Mouse (Mus musculus): ENCODE measurements around the gene Dppa4. TPM values are rescaled to one million over a fixed set of nuclear protein-coding genes. Genes with fewer than 3 reads are reported as not detected.
"Not testable (repeated sequence)": the region's sequence is repeated elsewhere in the genome, so short reads cannot be mapped to it uniquely, and the experiment has no call there.

The Dppa4 gene
- polyA plus RNA-seq (2012; rRNA removed), result not detected in 2 replicates

DNA sequence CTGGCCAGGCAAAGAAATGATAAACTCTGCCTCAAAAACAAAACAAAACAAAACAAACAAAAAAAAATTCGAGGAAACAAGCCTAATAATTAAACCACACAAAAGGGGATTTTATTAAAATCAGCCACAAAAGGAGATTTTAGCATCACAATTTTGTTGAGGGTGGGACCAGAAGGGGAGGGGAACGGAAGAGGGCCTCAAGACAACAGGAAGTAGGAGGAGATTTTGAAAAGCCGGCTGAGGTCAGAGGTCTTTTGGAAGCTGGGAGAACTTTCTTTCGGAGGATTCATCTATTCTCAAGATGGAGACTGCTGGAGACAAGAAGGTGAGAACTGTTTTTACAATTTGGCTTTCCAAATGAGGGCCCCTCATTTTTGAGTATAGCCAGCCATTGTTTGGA, at the start of gene Dppa4:
Dppa4 (plus strand) TSS at position 217 of the 400 bp plus-strand sequence.
- WGBS, result 77% methylated on average over 4 of the region's 4 CpGs
- DNase-seq (ENCODE audit: low read depth, low spot score), result no peak

- no peak for DNase-seq (ENCODE audit: low read depth, low spot score)
- 83% methylated on average over 1 of the region's 1 CpGs for WGBS
These were observed 48.5 kb upstream of the Dppa4 start for GRCm38 (mm10) chr16:48234999-48235398.

GRCm38 (mm10) chr16:48237676-48238075, 45.9 kb upstream of the Dppa4 start:
- WGBS, result 87% methylated on average over 7 of the region's 7 CpGs

DNA sequence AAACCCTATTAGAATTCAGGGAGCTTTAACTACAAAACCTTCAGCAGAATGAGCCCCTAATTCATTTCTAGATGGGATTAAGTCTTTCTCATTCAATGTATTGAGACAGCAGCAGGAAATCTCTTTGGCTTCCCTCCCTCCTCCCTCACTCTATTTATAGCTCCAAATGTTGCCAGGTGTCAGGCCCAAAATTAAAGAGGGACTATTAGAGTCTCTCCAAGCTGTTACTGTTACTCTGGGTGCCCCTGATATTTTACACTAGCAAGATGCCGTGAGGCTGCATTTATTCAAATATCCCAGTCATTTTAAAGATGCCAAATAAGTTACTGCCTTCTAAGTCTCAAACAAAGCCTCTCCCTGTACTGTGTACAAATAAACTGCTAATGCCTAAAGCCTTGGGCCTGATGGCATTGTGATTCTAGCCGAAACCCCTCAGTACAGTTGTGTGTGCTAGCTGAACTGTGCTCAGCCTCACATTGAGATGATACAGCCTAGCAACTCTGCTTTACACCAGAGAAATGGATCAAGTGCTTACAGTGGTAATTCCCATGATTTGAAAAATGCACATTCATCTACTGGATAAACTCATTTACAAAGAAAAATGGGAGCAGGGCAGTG, 36.4 kb upstream of the Dppa4 start:
- 87% methylated on average over 2 of the region's 2 CpGs for WGBS
- DNase-seq (ENCODE audit: low read depth, low spot score), result no peak

More at GRCm38 (mm10) chr16:48237676-48238075, 45.9 kb upstream of the Dppa4 start:
- no peak for DNase-seq (ENCODE audit: low read depth, low spot score)

DNA sequence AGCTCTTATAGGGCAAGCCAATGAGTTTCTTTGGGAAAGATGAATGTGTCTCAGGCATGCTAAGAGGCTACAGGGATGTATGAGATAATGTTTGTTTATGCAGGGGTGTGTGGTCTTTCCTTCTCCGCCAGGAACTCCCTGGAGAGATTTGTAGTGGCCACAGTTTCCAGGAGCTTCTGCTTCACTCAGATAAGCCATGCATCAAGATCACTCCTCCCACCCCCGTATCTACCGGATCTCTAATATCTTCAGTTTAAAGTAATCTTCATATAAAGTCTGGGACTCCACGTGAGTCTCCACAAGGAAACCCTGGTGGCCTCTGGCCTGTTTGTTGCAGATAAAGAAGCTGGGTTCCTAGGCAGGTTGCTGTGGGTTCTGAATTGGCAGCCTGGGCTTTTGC, 30.7 kb upstream of the Dppa4 start:
- no peak for DNase-seq (ENCODE audit: low read depth, low spot score)
- 58% methylated on average over 4 of the region's 4 CpGs for WGBS

DNA sequence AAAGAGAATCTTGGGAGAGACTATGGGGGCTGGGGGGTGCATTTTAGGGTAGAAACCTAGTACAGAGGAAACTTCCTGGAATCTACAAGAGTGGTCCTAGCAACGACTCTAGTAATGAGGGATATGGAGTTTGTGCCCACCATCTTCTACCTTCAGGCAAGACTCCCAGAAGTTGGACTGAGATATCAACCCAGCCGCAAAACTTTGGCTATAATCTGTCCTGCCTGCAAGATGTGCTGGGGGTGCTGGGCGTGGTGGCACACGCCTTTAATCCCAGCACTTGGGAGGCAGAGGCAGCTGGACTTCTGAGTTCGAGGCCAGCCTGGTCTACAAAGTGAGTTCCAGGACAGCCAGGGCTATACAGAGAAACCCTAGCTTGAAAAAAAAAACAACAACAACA, 28.9 kb upstream of the Dppa4 start:
- DNase-seq (ENCODE audit: low read depth, low spot score), result no peak

DNA sequence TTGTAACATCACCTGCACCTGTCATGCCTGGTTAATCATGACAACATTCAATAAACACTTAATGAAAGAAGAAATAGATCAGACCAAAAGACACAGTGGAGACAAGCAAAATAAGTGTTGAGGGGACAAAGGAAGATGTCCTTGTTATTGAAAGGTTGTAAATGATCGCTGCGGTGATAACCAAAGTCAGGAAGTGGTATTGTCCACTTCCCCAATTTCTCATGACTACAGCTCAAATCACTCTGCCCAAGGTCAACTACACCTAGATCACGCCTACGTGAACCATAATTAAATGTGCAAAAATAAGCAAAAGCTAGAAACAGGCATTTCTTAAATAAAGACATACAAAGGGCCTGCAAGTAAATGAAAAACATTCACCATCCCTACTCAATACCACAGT, 24.0 kb upstream of the Dppa4 start:
- 80% methylated on average over 4 of the region's 4 CpGs for WGBS
- DNase-seq (ENCODE audit: low read depth, low spot score), result no peak

More for the DNA sequence above, 28.9 kb upstream of the Dppa4 start:
- 90% methylated on average over 5 of the region's 5 CpGs for WGBS

GRCm38 (mm10) chr16:48262901-48263300, 20.6 kb upstream of the Dppa4 start:
- DNase-seq (ENCODE audit: low read depth, low spot score), result no peak
- WGBS, result 90% methylated on average over 1 of the region's 1 CpGs

DNA sequence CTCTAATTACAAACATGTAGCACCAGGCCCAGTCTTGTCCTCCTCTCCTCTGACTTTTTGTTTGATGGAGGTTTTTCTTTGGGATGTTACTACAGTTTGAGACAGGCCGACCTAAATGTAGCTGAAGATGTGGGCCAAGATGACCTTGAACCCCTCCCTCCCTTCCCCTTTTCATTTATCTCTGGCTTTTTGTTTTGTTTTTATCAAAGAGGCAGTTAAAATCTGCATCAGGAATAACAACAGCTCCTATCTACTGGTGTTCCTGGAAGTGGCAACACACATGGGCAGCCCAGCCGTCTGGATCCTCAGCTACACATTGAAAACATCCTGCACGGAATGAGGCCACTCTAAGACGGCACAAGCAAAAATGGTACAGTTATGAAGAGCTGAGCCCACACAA, 17.7 kb upstream of the Dppa4 start:
- no peak for DNase-seq (ENCODE audit: low read depth, low spot score)
- 79% methylated on average over 4 of the region's 4 CpGs for WGBS

- no peak for DNase-seq (ENCODE audit: low read depth, low spot score)
- 78% methylated on average over 4 of the region's 4 CpGs for WGBS
These were observed 6.6 kb upstream of the Dppa4 start for GRCm38 (mm10) chr16:48276940-48277339.

DNA sequence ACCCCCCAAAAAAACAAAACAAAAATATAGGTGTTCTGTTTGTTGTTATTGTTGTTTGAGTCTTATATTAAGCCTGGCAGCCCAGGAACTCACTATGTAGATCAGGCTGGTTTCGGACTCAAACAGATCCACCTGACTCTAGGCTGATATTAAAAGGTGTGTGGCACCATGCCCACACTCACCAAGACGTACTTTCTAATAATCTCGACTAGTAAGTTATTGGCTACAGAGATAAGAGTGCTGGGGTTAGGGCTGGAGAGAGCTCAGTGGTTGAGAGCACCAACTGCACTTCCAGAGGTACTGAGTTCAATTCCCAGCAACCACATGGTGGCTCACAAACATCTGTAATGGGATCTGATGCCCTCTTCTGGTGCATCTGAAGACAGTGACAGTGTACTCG, 2.6 kb upstream of the Dppa4 start:
- DNase-seq (ENCODE audit: low read depth, low spot score), result no peak
- 91% methylated on average over 4 of the region's 4 CpGs for WGBS

- 88% methylated on average over 1 of the region's 1 CpGs for WGBS
- DNase-seq (ENCODE audit: low read depth, low spot score), result no peak
These were observed 732 bp upstream of the Dppa4 start for GRCm38 (mm10) chr16:48282801-48283200.

- no peak for DNase-seq (ENCODE audit: low read depth, low spot score)
- WGBS, result 92% methylated on average over 4 of the region's 4 CpGs
These were observed 2.0 kb downstream of the Dppa4 start for GRCm38 (mm10) chr16:48285517-48285916.

DNA sequence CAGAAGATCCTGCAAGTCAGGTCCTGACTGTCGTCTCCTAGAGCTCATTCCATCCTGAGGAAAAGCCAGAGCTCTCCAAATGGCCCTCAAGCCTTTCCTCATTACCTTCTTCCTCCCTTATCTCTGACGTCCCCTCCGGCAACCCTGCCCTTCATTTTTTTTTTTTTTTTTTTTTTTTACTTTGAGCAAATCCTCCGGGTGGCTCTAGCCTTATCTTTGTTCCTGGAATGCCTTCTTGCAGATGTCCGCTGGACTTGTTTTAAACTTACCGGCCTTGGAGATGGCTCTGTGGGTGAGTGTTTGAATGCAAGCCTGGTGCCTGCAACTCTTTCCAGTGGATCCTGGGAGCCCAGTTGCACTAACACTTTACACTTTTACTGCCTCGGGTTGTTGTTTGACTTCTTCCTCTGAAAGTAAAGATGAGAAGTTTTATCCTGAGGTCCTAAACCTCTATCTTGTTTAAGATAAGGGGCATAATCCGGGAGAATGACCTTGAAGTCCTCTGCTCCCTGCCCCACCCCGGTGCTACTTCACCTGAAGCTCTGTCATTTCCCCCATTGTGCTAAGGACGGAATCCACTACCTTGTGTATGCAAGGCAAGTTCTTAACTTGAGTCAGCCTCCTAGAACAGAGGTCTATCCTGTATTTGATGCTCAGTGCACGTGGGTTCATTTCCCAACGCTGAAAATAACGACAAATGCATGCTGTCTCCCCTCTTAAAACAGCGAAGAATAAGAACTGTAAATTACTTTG, 14.0 kb downstream of the Dppa4 start:
- WGBS, result 31% methylated on average over 14 of the region's 14 CpGs
- DNase-seq (ENCODE audit: low read depth, low spot score), result no peak

- WGBS, result 75% methylated on average over 3 of the region's 3 CpGs
- no peak for DNase-seq (ENCODE audit: low read depth, low spot score)
These were observed 16.4 kb downstream of the Dppa4 start for GRCm38 (mm10) chr16:48299884-48300283.

DNA sequence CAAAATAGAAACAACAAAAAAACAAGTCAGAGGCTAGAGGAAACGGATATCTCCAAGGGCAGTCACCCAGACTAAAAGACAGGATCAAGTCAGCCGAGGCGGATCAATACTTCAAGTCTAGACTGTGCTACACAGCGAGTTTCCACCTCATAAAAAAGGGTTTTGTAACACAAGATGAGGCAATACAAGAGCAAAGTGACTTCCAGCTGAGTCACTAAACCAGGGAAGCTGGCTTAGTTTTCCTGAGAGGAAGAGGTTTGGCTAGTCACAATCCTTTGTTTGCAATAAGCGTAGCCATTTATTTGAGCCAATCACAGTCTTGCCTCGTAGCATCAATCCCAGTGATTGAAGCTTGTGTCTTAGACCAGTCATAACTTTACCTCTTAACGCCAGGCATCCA, 20.0 kb downstream of the Dppa4 start, which contains the start of gene Dppa2:
Dppa2 (plus strand) TSS at position 400 of the 400 bp plus-strand sequence.
- 81% methylated on average over 7 of the region's 7 CpGs for WGBS
- no peak for DNase-seq (ENCODE audit: low read depth, low spot score)

GRCm38 (mm10) chr16:48303983-48304382, 20.4 kb downstream of the Dppa4 start:
- DNase-seq (ENCODE audit: low read depth, low spot score), result no peak
- WGBS, result 76% methylated on average over 3 of the region's 3 CpGs

- 93% methylated on average over 10 of the region's 10 CpGs for WGBS
- DNase-seq (ENCODE audit: low read depth, low spot score), result not testable (repeated sequence)
These were observed 25.4 kb downstream of the Dppa4 start for GRCm38 (mm10) chr16:48308916-48309315.

- no peak for DNase-seq (ENCODE audit: low read depth, low spot score)
- 83% methylated on average over 12 of the region's 12 CpGs for WGBS
These were observed 26.5 kb downstream of the Dppa4 start for GRCm38 (mm10) chr16:48309912-48310630.

DNA sequence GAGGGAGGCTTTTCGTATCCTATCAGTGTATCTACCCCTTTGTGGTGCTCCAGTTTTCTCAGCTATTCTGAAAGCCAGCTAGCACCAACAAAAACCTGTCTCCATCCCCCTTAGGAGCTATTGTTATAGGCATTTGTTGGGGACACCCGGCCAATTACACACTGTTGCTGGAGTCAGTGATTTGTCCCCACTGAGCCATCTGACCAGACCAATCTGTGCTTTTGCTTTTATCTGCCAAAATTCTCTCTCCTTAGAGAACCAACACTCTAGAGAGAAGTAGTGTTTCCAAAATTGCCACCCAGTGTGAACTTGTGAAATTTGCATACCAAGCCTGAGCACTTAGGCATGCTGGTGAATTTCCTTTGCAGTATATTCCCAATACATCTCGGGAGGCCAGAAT, 31.8 kb downstream of the Dppa4 start:
- WGBS, result 94% methylated on average over 3 of the region's 3 CpGs
- DNase-seq (ENCODE audit: low read depth, low spot score), result no peak

DNA sequence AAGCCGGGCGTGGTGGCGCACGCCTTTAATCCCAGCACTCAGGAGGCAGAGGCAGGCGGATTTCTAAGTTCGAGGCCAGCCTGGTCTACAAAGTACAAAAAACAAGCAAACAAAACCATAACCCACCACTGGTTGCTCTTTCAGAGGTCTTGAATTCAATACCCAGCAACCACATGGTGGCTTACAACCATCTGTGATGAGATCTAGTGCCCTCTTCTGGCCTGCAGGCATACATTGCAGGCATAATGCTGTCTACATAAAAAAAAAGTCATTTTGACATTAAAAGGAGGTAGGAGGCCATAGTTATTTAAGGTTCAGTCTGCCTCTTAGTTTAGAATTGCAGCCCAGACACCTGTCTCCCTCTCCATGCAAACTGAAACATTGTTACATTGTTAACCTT, 37.2 kb downstream of the Dppa4 start:
- 98% methylated on average over 6 of the region's 6 CpGs for WGBS
- DNase-seq (ENCODE audit: low read depth, low spot score), result no peak

Measured in large intestine, adult 2 months (tissue).